Mouse (Mus musculus) olfactory bulb, adult 2 months (tissue): ENCODE measurements at regions not wholly inside any gene's neighbourhood (a gene's known extent, or its start where the extent isn't known, plus 50 kb on each side); places are given as distances from the start of the nearest gene placed in this dataset.

Source experiments
- CTCF ChIP-seq: fragments of 200-500 bp; IDR thresholded peaks from 2 replicates; pipeline ENCODE4 v1.5.1; 2012; ENCODE audit warnings: low read depth, mild to moderate bottlenecking, low read length, moderate library complexity; ENCODE audit not compliant: insufficient read depth
- POLR2A ChIP-seq: fragments of 200-500 bp; IDR thresholded peaks from 2 replicates; pipeline ENCODE4 v1.6.1; 2012; ENCODE audit warnings: mild to moderate bottlenecking, low read depth, low read length, moderate library complexity; ENCODE audit not compliant: insufficient read depth

DNA sequence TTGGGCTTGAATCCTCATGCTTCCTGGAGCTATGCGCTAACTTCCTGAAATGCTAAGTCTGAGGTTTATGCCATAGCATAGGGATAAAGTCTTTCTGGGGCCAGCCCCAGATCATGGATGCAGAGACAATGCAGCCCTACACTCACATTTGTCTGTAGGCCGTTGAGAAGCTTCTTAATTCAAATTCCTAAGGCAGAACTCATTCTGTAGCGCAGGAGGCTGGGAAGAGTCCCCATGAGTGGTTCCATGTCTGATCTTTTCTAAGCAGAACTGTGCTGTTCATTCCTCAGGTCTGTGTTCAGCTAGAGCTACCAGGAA is 167.9 kb upstream of the Frmd6 start:
- no peak for TF ChIP-seq CTCF
- TF ChIP-seq POLR2A = no peak
